Mouse (Mus musculus) limb, embryonic 14.5 days (tissue): Measurements from ENCODE around the gene Tex22. TPM values are rescaled to one million over a fixed set of nuclear protein-coding genes. Genes with fewer than 3 reads are reported as not detected.

ENCODE experiments used
- ATAC-seq: fragments of 200-750 bp; cut with Nextera tagmentation; 2 replicates; pipeline ENCODE4 v1.8.0; 2017; ENCODE audit warnings: low read depth, moderate number of reproducible peaks, moderate TSS enrichment; ENCODE audit not compliant: low FRiP score
- DNase-seq: peaks from one replicate; pipeline ENCODE4 v3.0.0-alpha.2; 2015; ENCODE audit warnings: low spot score
- H3K27ac ChIP-seq: fragments of 300-500 bp; sonication (generic); replicated peaks from 2 replicates; pipeline ENCODE4 v1.5.1; 2014; ENCODE audit warnings: low read depth, mild to moderate bottlenecking, low read length, moderate library complexity, mixed read lengths
- H3K27me3 ChIP-seq: fragments of 300-500 bp; sonication (generic); 2 replicates; pipeline ENCODE4 v1.6.1; 2014; ENCODE audit warnings: low read length, mixed read lengths; ENCODE audit not compliant: control insufficient read depth, insufficient read depth
- H3K36me3 ChIP-seq: fragments of 300-500 bp; sonication (generic); 2 replicates; pipeline ENCODE4 v1.6.1; 2014; ENCODE audit warnings: mild to moderate bottlenecking, low read length, moderate library complexity, mixed read lengths; ENCODE audit not compliant: control insufficient read depth, insufficient read depth
- H3K4me1 ChIP-seq: fragments of 300-500 bp; sonication (generic); 2 replicates; pipeline ENCODE4 v1.6.1; 2014; ENCODE audit warnings: antibody characterized with exemption, low read length, mixed read lengths; ENCODE audit not compliant: control insufficient read depth, insufficient read depth
- H3K4me2 ChIP-seq: fragments of 300-500 bp; sonication (generic); replicated peaks from 2 replicates; pipeline ENCODE4 v1.6.1; 2014; ENCODE audit warnings: low read depth, mild to moderate bottlenecking, low read length, moderate library complexity; ENCODE audit not compliant: severe bottlenecking
- H3K4me3 ChIP-seq: fragments of 300-500 bp; sonication (generic); replicated peaks from 2 replicates; pipeline ENCODE4 v1.5.1; 2014; ENCODE audit warnings: low read length
- H3K9ac ChIP-seq: fragments of 300-500 bp; sonication (generic); 2 replicates; pipeline ENCODE4 v1.6.1; 2014; ENCODE audit warnings: mild to moderate bottlenecking, low read depth, low read length, moderate library complexity; ENCODE audit not compliant: severe bottlenecking
- H3K9me3 ChIP-seq: fragments of 300-500 bp; sonication (generic); 2 replicates; pipeline ENCODE4 v1.6.1; 2016; ENCODE audit warnings: low read length; ENCODE audit not compliant: control insufficient read depth
- POLR2A ChIP-seq: fragments of 200-500 bp; IDR thresholded peaks from 2 replicates; pipeline ENCODE4 v1.8.0; 2012; ENCODE audit warnings: inconsistent platforms, mild to moderate bottlenecking, moderate library complexity, borderline replicate concordance; ENCODE audit not compliant: insufficient read depth, insufficient read length; ENCODE audit errors: extremely low read depth
- WGBS: fragments of 180-500 bp; shearing (Covaris S2); extraction: QIAGEN DNeasy Blood & Tissue Kit; methylation state at CpG from one replicate; pipeline ENCODE4 v1.1.7; 2014; 5-methylcytosine and 5-hydroxymethylcytosine counted together
- polyA plus RNA-seq, 2 experiments: library from polyadenylated mRNA; depleted of rRNA in 1 of 2; stranded (reverse) in 1 of 2; unstranded in 1 of 2; fragments of >200 nt; fragmentation: Nextera tagmentation in 1 of 2; extraction: Ambion mirVana in 1 of 2; gene quantifications; 2 replicates each; pipeline versions ENCODE4 v1.2.1 to v1.2.3; 2012 to 2014

The Tex22 gene
- polyA plus RNA-seq, 2 experiments = 0.13 TPM; not detected in 1

- TF ChIP-seq POLR2A = no peak
- DNase-seq = no peak
- Histone ChIP-seq H3K4me1 (no peaks in the 10 kb centered on the region), H3K27me3 (no peaks in the 10 kb centered on the region), H3K27ac (no peak overlapping the region), H3K9ac (no peak overlapping the region), H3K4me3 (no peak overlapping the region), H3K4me2 (no peak overlapping the region), H3K9me3 (no peaks in the 10 kb centered on the region), H3K36me3 (peaks cover 77% of the 10 kb centered on the region)
- 95% methylated on average over 5 of the region's 5 CpGs for WGBS
- ATAC-seq = no peak
These were observed 14.1 kb upstream of the Tex22 start for GRCm38 (mm10) chr12:113060178-113060577.

GRCm38 (mm10) chr12:113061606-113062005 is 12.7 kb upstream of the Tex22 start:
- DNase-seq (no peak), ATAC-seq (no peak)
- no peaks in the 10 kb centered on the region for H3K4me1 ChIP-seq
- H3K36me3 ChIP-seq = peaks cover 89% of the 10 kb centered on the region
- no peaks in the 10 kb centered on the region for H3K27me3 ChIP-seq
- WGBS = 87% methylated on average over 9 of the region's 9 CpGs
- H3K27ac ChIP-seq = no peak overlapping the region
- TF ChIP-seq POLR2A = no peak
- no peak overlapping the region for H3K9ac ChIP-seq
- no peaks in the 10 kb centered on the region for H3K9me3 ChIP-seq
- H3K4me2 ChIP-seq = no peak overlapping the region
- no peak overlapping the region for H3K4me3 ChIP-seq

- H3K36me3 ChIP-seq = peaks cover 86% of the 10 kb centered on the region
- H3K27me3 ChIP-seq = no peaks in the 10 kb centered on the region
- no peak overlapping the region for H3K4me2 ChIP-seq
- no peak overlapping the region for H3K9ac ChIP-seq
- H3K4me3 ChIP-seq = no peak overlapping the region
- ATAC-seq = no peak
- TF ChIP-seq POLR2A = no peak
- no peak overlapping the region for H3K27ac ChIP-seq
- 81% methylated on average over 10 of the region's 10 CpGs for WGBS
- no peaks in the 10 kb centered on the region for H3K9me3 ChIP-seq
- no peak for DNase-seq
- no peaks in the 10 kb centered on the region for H3K4me1 ChIP-seq
These were observed 12.1 kb upstream of the Tex22 start for GRCm38 (mm10) chr12:113062201-113062600.

GRCm38 (mm10) chr12:113063700-113064099 is 10.6 kb upstream of the Tex22 start:
- peaks cover 82% of the 10 kb centered on the region for H3K36me3 ChIP-seq
- no peak overlapping the region for H3K27ac ChIP-seq
- H3K4me2 ChIP-seq = no peak overlapping the region
- ATAC-seq (no peak), DNase-seq (no peak)
- no peak overlapping the region for H3K4me3 ChIP-seq
- WGBS = 91% methylated on average over 6 of the region's 7 CpGs
- no peaks in the 10 kb centered on the region for H3K27me3 ChIP-seq
- no peak overlapping the region for H3K9ac ChIP-seq
- no peaks in the 10 kb centered on the region for H3K4me1 ChIP-seq
- H3K9me3 ChIP-seq = no peaks in the 10 kb centered on the region
- no peak for TF ChIP-seq POLR2A

GRCm38 (mm10) chr12:113068002-113068401 is 6.3 kb upstream of the Tex22 start:
- 96% methylated on average over 7 of the region's 7 CpGs for WGBS
- Histone ChIP-seq H3K9ac (no peak overlapping the region), H3K27me3 (no peaks in the 10 kb centered on the region), H3K36me3 (peaks cover 75% of the 10 kb centered on the region), H3K27ac (no peak overlapping the region), H3K4me3 (no peak overlapping the region), H3K4me2 (no peak overlapping the region), H3K4me1 (no peaks in the 10 kb centered on the region), H3K9me3 (no peaks in the 10 kb centered on the region)
- DNase-seq = no peak
- no peak for TF ChIP-seq POLR2A
- ATAC-seq = no peak

- ATAC-seq (no peak), DNase-seq (no peak)
- Histone ChIP-seq H3K27ac (no peak overlapping the region), H3K27me3 (no peaks in the 10 kb centered on the region), H3K4me1 (0 out of 2 replicates have a peak, but pooled peaks cover 7% of the 10 kb centered on the region), H3K9me3 (no peaks in the 10 kb centered on the region), H3K36me3 (peaks cover 61% of the 10 kb centered on the region), H3K4me3 (no peak overlapping the region), H3K9ac (no peak overlapping the region), H3K4me2 (no peak overlapping the region)
- 98% methylated on average over 6 of the region's 6 CpGs for WGBS
- no peak for TF ChIP-seq POLR2A
These were observed 4.9 kb upstream of the Tex22 start for GRCm38 (mm10) chr12:113069389-113069788.
